In the genomic region with DNA sequence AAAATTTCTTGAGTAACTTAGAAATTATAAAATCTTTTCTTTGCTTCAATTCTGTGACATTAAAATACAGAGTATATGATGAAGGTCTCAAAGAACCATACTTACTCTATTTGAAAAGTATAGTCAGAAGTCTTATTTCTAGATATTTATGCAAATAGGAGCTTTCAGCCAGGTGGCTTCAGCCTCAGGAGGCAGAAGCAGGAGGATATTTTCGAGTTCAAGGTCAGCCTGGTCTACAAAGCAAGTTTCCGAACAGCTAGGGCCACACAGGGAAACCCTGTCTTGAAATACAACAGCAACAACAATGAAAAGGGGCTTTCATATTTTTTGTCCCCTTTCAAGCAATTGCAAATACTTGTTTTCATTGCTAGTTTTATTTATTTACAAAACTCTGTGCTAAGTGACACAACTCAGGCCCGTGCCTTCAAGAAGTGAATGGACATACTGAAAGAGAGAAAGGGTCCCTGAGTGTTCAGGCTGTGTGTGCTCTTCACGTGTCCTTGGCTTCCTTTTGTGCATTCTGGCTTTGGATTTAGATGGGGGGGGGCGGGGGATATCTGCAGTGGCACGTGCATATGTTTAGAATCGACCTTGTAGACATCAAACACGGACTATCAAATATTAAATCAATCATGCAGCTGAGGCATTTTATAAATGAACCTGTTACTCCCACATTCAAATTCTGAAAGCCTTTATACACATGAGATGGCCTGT, we compare ENCODE assay signal across 13 mouse cellular contexts.
"Had no signal": no experiment of that assay in that cellular context is flagged by ENCODE, and none has a peak within 500 bp of the region (broad histone marks: within the 10 kb centered on the region; RNA-seq: fewer than 3 reads in every experiment).

No protein-coding gene starts in this region.

- H3K9me3 ChIP-seq: limb, embryonic 10.5 days; limb, embryonic 13.5 days; liver, embryonic 15.5 days had no signal

- H3K27me3 ChIP-seq: liver, embryonic 15.5 days had no signal

- H3K36me3 ChIP-seq: limb, embryonic 10.5 days; limb, embryonic 13.5 days; liver, embryonic 15.5 days had no signal

- H3K9ac ChIP-seq: limb, embryonic 13.5 days; liver, embryonic 15.5 days had no signal

- H3K27ac ChIP-seq: kidney, postnatal 0 days; layer of hippocampus, adult 2 months; limb, embryonic 10.5 days; limb, embryonic 13.5 days; liver, embryonic 15.5 days had no signal

- DNase-seq: kidney, adult 2 months; kidney, postnatal 25 days; layer of hippocampus, adult 9-11 months; lung, adult 2 months; lung, postnatal 14 days; lung, postnatal 4 days; thymus, adult 18-20 months; thymus, postnatal 36 days had no signal

- H3K4me3 ChIP-seq: layer of hippocampus, adult 2 months had no signal
